Mouse (Mus musculus) liver, embryonic 16.5 days (tissue): ENCODE data around the gene Matn4. TPM values are rescaled to one million over a fixed set of nuclear protein-coding genes. Genes with fewer than 3 reads are reported as not detected.
"Not testable (repeated sequence)": the region's sequence is repeated elsewhere in the genome, so short reads cannot be mapped to it uniquely, and the experiment has no call there.

Experiments used
- ATAC-seq: fragments of 200-750 bp; cut with Nextera tagmentation; 2 replicates; pipeline ENCODE4 v1.8.0; 2017; ENCODE audit warnings: low read depth, mild to moderate bottlenecking, moderate number of reproducible peaks, moderate library complexity
- H3K27ac ChIP-seq: fragments of 300-500 bp; sonication (generic); 2 replicates; pipeline ENCODE4 v1.5.1; 2014; ENCODE audit warnings: mild to moderate bottlenecking, low read length
- H3K27me3 ChIP-seq: fragments of 300-500 bp; sonication (generic); 2 replicates; pipeline ENCODE4 v1.6.1; 2014; ENCODE audit warnings: low read depth, low read length, mixed read lengths; ENCODE audit not compliant: control insufficient read depth, insufficient read depth
- H3K36me3 ChIP-seq: fragments of 300-500 bp; sonication (generic); 2 replicates; pipeline ENCODE4 v1.6.1; 2014; ENCODE audit warnings: mild to moderate bottlenecking; ENCODE audit not compliant: control insufficient read depth, insufficient read depth
- H3K4me1 ChIP-seq: fragments of 300-500 bp; sonication (generic); 2 replicates; pipeline ENCODE4 v1.6.1; 2014; ENCODE audit warnings: low read depth, low read length, mixed read lengths; ENCODE audit not compliant: control insufficient read depth
- H3K4me2 ChIP-seq: fragments of 300-500 bp; sonication (generic); 2 replicates; pipeline ENCODE4 v1.6.1; 2014; ENCODE audit warnings: low read depth, low read length, mixed read lengths
- H3K4me3 ChIP-seq: fragments of 300-500 bp; sonication (generic); 2 replicates; pipeline ENCODE4 v1.5.1; 2014; ENCODE audit warnings: low read depth, mild to moderate bottlenecking, low read length
- H3K9ac ChIP-seq: fragments of 300-500 bp; sonication (generic); 2 replicates; pipeline ENCODE4 v1.6.1; 2014; ENCODE audit warnings: low read depth, low read length
- H3K9me3 ChIP-seq: fragments of 300-500 bp; sonication (generic); replicated peaks from 2 replicates; pipeline ENCODE4 v1.6.1; 2016; ENCODE audit warnings: low read length; ENCODE audit not compliant: control insufficient read depth
- WGBS: fragments of 180-500 bp; shearing (Covaris S2); extraction: QIAGEN DNeasy Blood & Tissue Kit; methylation state at CpG from one replicate; pipeline ENCODE4 v1.1.7; 2014; ENCODE audit not compliant: insufficient replicate concordance; 5-methylcytosine and 5-hydroxymethylcytosine counted together
- microRNA-seq: library from miRNA; unstranded; fragments of <30 nt; microRNA quantifications from one replicate; pipeline ENCODE4, GENCODE M21; 2016
- polyA plus RNA-seq: library from polyadenylated mRNA; unstranded; fragments of >200 nt; fragmentation: Nextera tagmentation; extraction: Ambion mirVana; gene quantifications from 2 replicates; pipeline ENCODE4 v1.2.1, GENCODE M21; 2015

The Matn4 gene
- polyA plus RNA-seq, 1 experiment from 2014 or later: 0.12 TPM

DNA sequence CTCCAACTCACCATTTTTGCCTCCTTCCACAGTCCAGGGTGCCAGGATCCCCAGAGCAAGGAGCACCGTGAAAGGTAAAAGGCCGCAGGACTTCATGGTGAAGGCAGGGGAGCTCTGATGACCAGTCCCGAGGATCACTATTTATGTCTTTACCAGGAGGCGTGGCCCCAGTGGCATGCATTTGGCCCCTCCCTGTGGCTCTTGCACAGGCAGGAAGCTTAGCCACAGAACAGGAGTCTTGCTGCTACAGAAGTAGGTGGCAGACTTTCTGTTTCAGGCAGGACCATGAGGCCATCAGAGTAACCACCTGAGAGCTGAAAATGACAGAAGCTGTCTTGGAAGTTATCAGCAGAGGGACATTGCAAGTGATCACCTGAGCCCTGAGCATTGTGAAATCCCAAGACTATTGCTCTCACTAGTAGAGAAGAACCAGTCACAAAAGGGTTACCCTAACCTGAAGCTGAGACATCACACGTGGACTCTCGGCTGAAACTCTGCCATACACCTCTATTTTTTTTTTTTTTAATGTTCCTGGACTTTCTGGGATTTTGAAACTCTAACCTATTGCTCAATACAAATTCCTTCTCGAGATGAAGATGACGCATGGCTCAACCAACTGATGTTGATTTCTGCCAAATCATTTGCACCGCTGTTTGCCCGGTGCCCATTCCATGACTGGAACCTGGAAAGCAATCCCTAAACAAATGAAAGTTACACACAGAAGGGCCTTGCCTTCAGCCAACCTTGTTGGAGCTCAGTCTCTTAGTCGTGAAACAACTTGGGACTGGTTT lies 48.6 kb downstream of the Matn4 start:
- ATAC-seq: no peak
- WGBS: 44% methylated on average over 11 of the region's 11 CpGs
- H3K9me3 ChIP-seq: no peaks in the 10 kb centered on the region
- H3K36me3 ChIP-seq: no peaks in the 10 kb centered on the region
- no peak overlapping the region for H3K9ac ChIP-seq
- no peak overlapping the region for H3K4me2 ChIP-seq
- H3K27ac ChIP-seq: no peak overlapping the region
- no peaks in the 10 kb centered on the region; the same call in 1 of the 2 replicates for H3K4me1 ChIP-seq
- H3K4me3 ChIP-seq: no peak overlapping the region
- no peaks in the 10 kb centered on the region for H3K27me3 ChIP-seq

GRCm38 (mm10) chr2:164353356-164353755 lies 51.6 kb downstream of the Matn4 start:
- WGBS: 64% methylated on average over 11 of the region's 11 CpGs
- no peak for ATAC-seq
- Histone ChIP-seq H3K9me3 (no peaks in the 10 kb centered on the region), H3K36me3 (no peaks in the 10 kb centered on the region), H3K4me2 (no peak overlapping the region), H3K4me1 (no peaks in the 10 kb centered on the region), H3K4me3 (no peak overlapping the region), H3K9ac (no peak overlapping the region), H3K27me3 (no peaks in the 10 kb centered on the region), H3K27ac (no peak overlapping the region)

DNA sequence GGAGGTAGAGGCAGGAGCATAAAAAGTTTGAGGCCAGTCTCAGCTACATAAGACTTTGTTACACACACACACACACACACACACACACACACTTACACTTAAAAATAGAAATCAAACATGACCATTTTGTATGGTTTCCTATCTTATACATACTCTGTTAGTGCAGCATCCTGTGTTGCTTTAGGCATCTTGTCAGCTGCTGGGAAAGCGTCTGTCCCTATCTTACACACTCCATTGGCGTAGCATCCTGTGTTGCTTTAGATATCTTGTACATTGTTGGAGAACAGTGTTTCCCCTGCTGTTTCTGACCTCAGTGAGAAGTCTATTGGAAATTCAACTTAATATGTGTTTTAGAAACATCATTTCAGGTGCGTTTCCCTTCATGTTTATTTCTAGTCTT lies 52.3 kb downstream of the Matn4 start:
- 63% methylated on average over 3 of the region's 3 CpGs for WGBS
- no peak overlapping the region for H3K4me3 ChIP-seq
- no peaks in the 10 kb centered on the region for H3K4me1 ChIP-seq
- H3K27me3 ChIP-seq: no peaks in the 10 kb centered on the region
- H3K27ac ChIP-seq: no peak overlapping the region
- H3K9me3 ChIP-seq: no peaks in the 10 kb centered on the region
- no peak for ATAC-seq
- H3K36me3 ChIP-seq: no peaks in the 10 kb centered on the region
- H3K9ac ChIP-seq: no peak overlapping the region
- no peak overlapping the region for H3K4me2 ChIP-seq

DNA sequence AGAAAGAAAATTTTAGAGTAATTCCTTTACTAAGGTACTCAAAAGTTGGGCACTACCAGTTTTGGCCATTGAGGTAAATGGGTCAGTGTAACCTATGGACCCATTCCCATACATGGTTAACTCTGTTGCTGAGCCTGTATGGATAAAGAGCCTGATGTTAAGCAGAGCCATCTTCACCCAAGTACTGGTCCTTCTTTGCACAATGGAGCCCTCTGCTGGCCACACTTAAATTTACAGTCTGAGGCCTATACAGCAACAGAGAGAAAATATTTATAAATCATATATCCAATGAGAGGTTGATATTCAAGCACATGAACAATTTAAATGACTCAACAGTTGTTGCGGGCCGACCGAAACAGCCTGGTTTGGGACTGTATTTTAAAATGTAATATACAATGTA lies 56.0 kb downstream of the Matn4 start:
- no peaks in the 10 kb centered on the region for H3K9me3 ChIP-seq
- ATAC-seq: no peak
- H3K27ac ChIP-seq: no peak overlapping the region
- no peak overlapping the region for H3K9ac ChIP-seq
- H3K27me3 ChIP-seq: no peaks in the 10 kb centered on the region
- H3K4me2 ChIP-seq: no peak overlapping the region
- no peak overlapping the region for H3K4me3 ChIP-seq
- no peaks in the 10 kb centered on the region for H3K4me1 ChIP-seq
- no peaks in the 10 kb centered on the region for H3K36me3 ChIP-seq
- 84% methylated on average over 3 of the region's 3 CpGs for WGBS

DNA sequence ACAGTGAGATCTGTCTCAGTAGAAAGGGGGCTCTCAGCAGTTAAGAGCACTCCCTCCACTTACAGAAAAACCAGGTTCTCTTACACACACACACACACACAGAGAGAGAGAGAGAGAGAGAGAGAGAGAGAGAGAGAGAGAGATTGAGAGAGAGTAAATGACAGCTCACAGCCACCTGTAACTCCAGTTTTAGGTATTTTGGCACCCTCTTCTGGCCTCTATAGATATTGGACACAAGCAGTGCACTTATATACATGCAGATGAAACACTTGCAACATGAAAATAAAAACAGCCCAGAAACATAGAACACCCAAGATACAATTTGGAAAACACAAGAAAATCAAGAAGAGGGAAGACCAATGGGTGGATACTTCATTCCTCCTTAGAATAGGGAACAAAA lies 57.3 kb downstream of the Matn4 start:
- H3K9me3 ChIP-seq, H3K4me1 ChIP-seq, H3K9ac ChIP-seq, H3K4me3 ChIP-seq, H3K4me2 ChIP-seq, H3K36me3 ChIP-seq, H3K27ac ChIP-seq, H3K27me3 ChIP-seq, ATAC-seq: not testable (repeated sequence)

DNA sequence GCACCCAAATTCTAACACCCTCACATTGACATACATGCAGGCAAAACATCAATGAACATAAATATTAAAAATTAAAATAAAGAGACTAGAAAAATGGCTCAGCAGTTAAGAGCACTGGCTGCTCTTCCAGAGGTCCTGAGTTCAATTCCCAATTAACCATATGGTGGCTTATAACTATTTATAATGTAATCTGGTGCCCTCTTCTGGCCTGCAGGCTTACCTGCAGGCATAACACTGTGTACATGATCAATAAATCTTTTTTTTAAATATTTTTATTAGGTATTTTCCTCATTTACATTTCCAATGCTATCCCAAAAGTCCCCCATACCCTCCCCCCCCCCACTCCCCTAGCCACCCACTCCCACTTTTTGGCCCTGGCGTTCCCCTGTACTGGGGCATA lies 61.2 kb downstream of the Matn4 start:
- not testable (repeated sequence) for H3K36me3 ChIP-seq, ATAC-seq, H3K4me1 ChIP-seq, H3K9ac ChIP-seq, H3K27me3 ChIP-seq, H3K27ac ChIP-seq, H3K9me3 ChIP-seq, H3K4me3 ChIP-seq, H3K4me2 ChIP-seq
- WGBS: 58% methylated on average over 1 of the region's 1 CpGs

Small RNAs within 50 kb of the gene (microRNA-seq; reads per million reads assigned to microRNA genes)
- gene Mir7678: not detected

Other genes with a start within 250 kb of the Matn4 start
- not detected in 2 replicates for gene Kcns1, start 234.0 kb downstream of the Matn4 start, polyA plus RNA-seq
- not detected in 2 replicates for gene Wfdc5, start 222.4 kb downstream of the Matn4 start, polyA plus RNA-seq
- not detected in 2 replicates for gene Wfdc12, start 214.6 kb downstream of the Matn4 start, polyA plus RNA-seq
- gene Wfdc15a, start 205.0 kb downstream of the Matn4 start, polyA plus RNA-seq: not detected in 2 replicates
- 0.45 TPM in 1 of 2 replicates, not detected in the other for gene Wfdc15b, start 183.5 kb downstream of the Matn4 start, polyA plus RNA-seq
- not detected in 2 replicates for gene Svs2, start 166.7 kb downstream of the Matn4 start, polyA plus RNA-seq
- gene Svs3b, start 148.5 kb downstream of the Matn4 start, polyA plus RNA-seq: not detected in 2 replicates
- gene Svs4, start 126.7 kb downstream of the Matn4 start, polyA plus RNA-seq: not detected in 2 replicates
- not detected in 2 replicates for gene Svs3a, start 115.9 kb downstream of the Matn4 start, polyA plus RNA-seq
- not detected in 2 replicates for gene Svs6, start 88.4 kb downstream of the Matn4 start, polyA plus RNA-seq
- gene Svs5, start 72.4 kb downstream of the Matn4 start, polyA plus RNA-seq: not detected in 2 replicates
- 22.6 and 26.6 TPM in 2 replicates for gene Slpi, start 16.1 kb downstream of the Matn4 start, polyA plus RNA-seq
- 0.14 and 0.89 TPM in 2 replicates for gene Rbpjl, start 2.0 kb downstream of the Matn4 start, polyA plus RNA-seq
- 70.1 and 72.5 TPM in 2 replicates for gene Sdc4, start 38.7 kb upstream of the Matn4 start, polyA plus RNA-seq
- gene Sys1, start 51.8 kb upstream of the Matn4 start, polyA plus RNA-seq: 24.5 and 24.8 TPM in 2 replicates
- gene Gm20458, start 55.8 kb upstream of the Matn4 start, polyA plus RNA-seq: 4.6 and 5.6 TPM in 2 replicates
- gene Trp53tg5, start 68.6 kb upstream of the Matn4 start, polyA plus RNA-seq: not detected in 2 replicates
- 1.5 and 2.7 TPM in 2 replicates for gene Dbndd2, start 80.9 kb upstream of the Matn4 start, polyA plus RNA-seq
- gene Pigt, start 92.4 kb upstream of the Matn4 start, polyA plus RNA-seq: 20.8 and 24.0 TPM in 2 replicates
- 0.76 and 1.7 TPM in 2 replicates for gene Wfdc2, start 157.3 kb upstream of the Matn4 start, polyA plus RNA-seq
- gene Spint3, start 168.3 kb upstream of the Matn4 start, polyA plus RNA-seq: not detected in 2 replicates
- gene Wfdc6a, start 180.3 kb upstream of the Matn4 start, polyA plus RNA-seq: 0.21 TPM in 1 of 2 replicates, not detected in the other
- not detected in 2 replicates for gene Eppin, start 188.4 kb upstream of the Matn4 start, polyA plus RNA-seq
- not detected in 2 replicates for gene Wfdc6b, start 208.4 kb upstream of the Matn4 start, polyA plus RNA-seq
- gene Wfdc8, start 208.5 kb upstream of the Matn4 start, polyA plus RNA-seq: not detected in 2 replicates
- not detected in 2 replicates for gene Wfdc16, start 233.6 kb upstream of the Matn4 start, polyA plus RNA-seq